Mouse (Mus musculus) hindbrain, postnatal 0 days (tissue): Measurements from ENCODE around the gene Npas3. TPM values are rescaled to one million over a fixed set of nuclear protein-coding genes. Genes with fewer than 3 reads are reported as not detected.

ENCODE experiments used
- ATAC-seq: fragments of 200-750 bp; cut with Nextera tagmentation; 2 replicates; pipeline ENCODE4 v1.8.0; 2017; ENCODE audit warnings: mild to moderate bottlenecking, moderate TSS enrichment, moderate library complexity
- DNase-seq: peaks from one replicate; pipeline ENCODE4 v3.0.0-alpha.2; 2015; ENCODE audit warnings: low spot score
- H3K27ac ChIP-seq: fragments of 300-500 bp; sonication (generic); 2 replicates; pipeline ENCODE4 v1.5.1; 2014; ENCODE audit warnings: mild to moderate bottlenecking
- H3K27me3 ChIP-seq: fragments of 300-500 bp; sonication (generic); 2 replicates; pipeline ENCODE4 v1.6.1; 2014; ENCODE audit warnings: low read length, mixed read lengths; ENCODE audit not compliant: insufficient read depth
- H3K36me3 ChIP-seq: fragments of 300-500 bp; sonication (generic); 2 replicates; pipeline ENCODE4 v1.6.1; 2014; ENCODE audit warnings: low read length, mixed read lengths; ENCODE audit not compliant: insufficient read depth
- H3K4me1 ChIP-seq: fragments of 300-500 bp; sonication (generic); 2 replicates; pipeline ENCODE4 v1.6.1; 2014; ENCODE audit warnings: antibody characterized with exemption, low read length, mixed read lengths; ENCODE audit not compliant: insufficient read depth
- H3K4me2 ChIP-seq: fragments of 300-500 bp; sonication (generic); 2 replicates; pipeline ENCODE4 v1.6.1; 2014; ENCODE audit warnings: low read depth, mild to moderate bottlenecking, low read length, moderate library complexity, mixed read lengths
- H3K4me3 ChIP-seq: fragments of 300-500 bp; sonication (generic); 2 replicates; pipeline ENCODE4 v1.5.1; 2014; ENCODE audit warnings: low read length
- H3K9ac ChIP-seq: fragments of 300-500 bp; sonication (generic); replicated peaks from 2 replicates; pipeline ENCODE4 v1.6.1; 2014; ENCODE audit warnings: mild to moderate bottlenecking, low read length, moderate library complexity, mixed read lengths
- H3K9me3 ChIP-seq: fragments of 300-500 bp; sonication (generic); 2 replicates; pipeline ENCODE4 v1.6.1; 2016; ENCODE audit warnings: low read length, mixed read lengths
- CTCF ChIP-seq: IDR thresholded peaks from 2 replicates; pipeline ENCODE4 v1.5.1; 2016; ENCODE audit warnings: antibody characterized with exemption, control low read depth, low read depth
- whole genome bisulfite sequencing: fragments of 180-500 bp; shearing (Covaris S2); extraction: QIAGEN DNeasy Blood & Tissue Kit; methylation state at CpG from one replicate; pipeline ENCODE4 v1.1.7; 2014; 5-methylcytosine and 5-hydroxymethylcytosine counted together
- polyA plus RNA-seq: library from polyadenylated mRNA; unstranded; fragments of >200 nt; fragmentation: Nextera tagmentation; extraction: Ambion mirVana; gene quantifications from 2 replicates; pipeline ENCODE4 v1.2.1, GENCODE M21; 2015
- total RNA-seq: library from RNA; depleted of rRNA; stranded (reverse); fragments of >200 nt; gene quantifications from 2 replicates; pipeline ENCODE4 v1.2.3, GENCODE M21; 2014

The Npas3 gene
- total and polyA plus RNA-seq, 2 experiments from 2014 or later, result 28.0 to 53.8 TPM

- no peak for TF ChIP-seq CTCF
- H3K4me1 ChIP-seq, result peaks cover 3% of the 10 kb centered on the region; the same call in 1 of the 2 replicates
- no peaks in the 10 kb centered on the region for H3K27me3 ChIP-seq
- no peak overlapping the region for H3K27ac ChIP-seq
- no peaks in the 10 kb centered on the region for H3K36me3 ChIP-seq
- DNase-seq (no peak), ATAC-seq (no peak)
- H3K9ac ChIP-seq, result no peak overlapping the region
- WGBS, result 77% methylated on average over 6 of the region's 6 CpGs
- H3K4me2 ChIP-seq, result no peak overlapping the region
- H3K4me3 ChIP-seq, result no peak overlapping the region
- H3K9me3 ChIP-seq, result no peaks in the 10 kb centered on the region
These were observed 81.7 kb downstream of the Npas3 start for GRCm38 (mm10) chr12:53330141-53330540.

- H3K4me1 ChIP-seq, result peaks cover 3% of the 10 kb centered on the region; the same call in 1 of the 2 replicates
- 26% methylated on average over 9 of the region's 9 CpGs for WGBS
- H3K36me3 ChIP-seq, result no peaks in the 10 kb centered on the region
- no peak for ATAC-seq
- H3K4me2 ChIP-seq, result peak overlapping the region; percentile 13; the same call in 1 of the 2 replicates
- no peaks in the 10 kb centered on the region for H3K27me3 ChIP-seq
- no peak overlapping the region for H3K9ac ChIP-seq
- no peak overlapping the region for H3K27ac ChIP-seq
- TF ChIP-seq CTCF, result no peak
- no peaks in the 10 kb centered on the region for H3K9me3 ChIP-seq
- DNase-seq, result peak; percentile 51
- no peak overlapping the region for H3K4me3 ChIP-seq
These were observed 82.9 kb downstream of the Npas3 start for GRCm38 (mm10) chr12:53331391-53331790.

GRCm38 (mm10) chr12:53331800-53332199 is 83.3 kb downstream of the Npas3 start:
- Histone ChIP-seq H3K27ac (no peak overlapping the region), H3K36me3 (no peaks in the 10 kb centered on the region), H3K4me1 (peaks cover 3% of the 10 kb centered on the region; the same call in 1 of the 2 replicates), H3K4me3 (no peak overlapping the region), H3K27me3 (no peaks in the 10 kb centered on the region), H3K4me2 (0 out of 2 replicates have a peak overlapping the region, but pooled peaks have one; percentile 13), H3K9me3 (no peaks in the 10 kb centered on the region), H3K9ac (no peak overlapping the region)
- ATAC-seq, result no peak
- DNase-seq, result peak; percentile 37
- 34% methylated on average over 3 of the region's 3 CpGs for WGBS
- TF ChIP-seq CTCF, result no peak

GRCm38 (mm10) chr12:53333251-53333650 is 84.8 kb downstream of the Npas3 start:
- Histone ChIP-seq H3K9me3 (no peaks in the 10 kb centered on the region), H3K4me2 (no peak overlapping the region), H3K27ac (no peak overlapping the region), H3K36me3 (no peaks in the 10 kb centered on the region), H3K9ac (no peak overlapping the region), H3K4me1 (peaks cover 8% of the 10 kb centered on the region), H3K27me3 (no peaks in the 10 kb centered on the region), H3K4me3 (no peak overlapping the region)
- WGBS, result 86% methylated on average over 2 of the region's 2 CpGs
- no peak for ATAC-seq
- no peak for DNase-seq
- no peak for TF ChIP-seq CTCF

- Histone ChIP-seq H3K4me1 (peaks cover 10% of the 10 kb centered on the region), H3K4me2 (no peak overlapping the region), H3K9me3 (no peaks in the 10 kb centered on the region), H3K4me3 (no peak overlapping the region), H3K27ac (no peak overlapping the region), H3K27me3 (no peaks in the 10 kb centered on the region), H3K36me3 (no peaks in the 10 kb centered on the region), H3K9ac (no peak overlapping the region)
- ATAC-seq (no peak), DNase-seq (peak; percentile 20)
- WGBS, result 26% methylated on average over 14 of the region's 14 CpGs
- no peak for TF ChIP-seq CTCF
These were observed 90.0 kb downstream of the Npas3 start for GRCm38 (mm10) chr12:53338349-53338948.

- H3K27me3 ChIP-seq, result no peaks in the 10 kb centered on the region
- peak; percentile 36 for DNase-seq
- ATAC-seq, result no peak
- H3K4me1 ChIP-seq, result peaks cover 7% of the 10 kb centered on the region; the same call in 1 of the 2 replicates
- H3K9ac ChIP-seq, result no peak overlapping the region
- H3K9me3 ChIP-seq, result no peaks in the 10 kb centered on the region
- 0 out of 2 replicates have a peak overlapping the region, but pooled peaks have one; percentile 2 for H3K4me2 ChIP-seq
- TF ChIP-seq CTCF, result no peak
- WGBS, result 45% methylated on average over 9 of the region's 9 CpGs
- H3K4me3 ChIP-seq, result no peak overlapping the region
- no peaks in the 10 kb centered on the region for H3K36me3 ChIP-seq
- H3K27ac ChIP-seq, result no peak overlapping the region
These were observed 94.3 kb downstream of the Npas3 start for GRCm38 (mm10) chr12:53342741-53343140.

- Histone ChIP-seq H3K4me3 (no peak overlapping the region), H3K27me3 (no peaks in the 10 kb centered on the region), H3K9me3 (no peaks in the 10 kb centered on the region), H3K4me2 (no peak overlapping the region), H3K36me3 (no peaks in the 10 kb centered on the region), H3K27ac (no peak overlapping the region), H3K9ac (no peak overlapping the region), H3K4me1 (no peaks in the 10 kb centered on the region)
- TF ChIP-seq CTCF, result no peak
- DNase-seq (no peak), ATAC-seq (no peak)
- 62% methylated on average over 7 of the region's 7 CpGs for WGBS
These were observed 103.4 kb downstream of the Npas3 start for GRCm38 (mm10) chr12:53351860-53352259.
